Comparison of ENCODE assay signal across 10 mouse cellular contexts in the genomic region with DNA sequence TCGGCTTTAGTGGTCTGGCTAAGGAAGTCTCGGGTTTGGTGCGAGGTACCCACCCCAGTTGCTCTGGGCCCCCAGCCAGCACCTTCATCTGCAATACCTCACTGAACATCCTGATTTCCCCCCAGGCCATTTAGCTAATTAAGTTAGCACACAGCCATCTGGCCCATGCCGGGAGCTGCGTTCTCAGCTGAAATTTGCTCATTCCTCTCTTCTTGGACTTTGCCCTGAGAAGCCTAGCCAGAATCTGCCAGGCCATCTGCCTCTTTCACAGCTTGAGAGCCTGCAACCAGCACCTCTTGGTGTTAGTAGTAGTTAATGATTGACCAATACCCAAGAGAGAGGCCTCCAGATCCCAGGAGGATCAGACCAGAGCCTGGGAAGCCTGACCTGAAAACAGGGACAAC. TPM values are rescaled to one million over a fixed set of nuclear protein-coding genes. Genes with fewer than 3 reads are reported as not detected.
A peak's percentile ranks its signal among the peaks of the same experiment; 100 is the strongest.
DNase-seq lines count a peak whose midpoint lies in the region; ATAC-seq lines count a peak whose summit lies in the region.
"Had no signal": no experiment of that assay in that cellular context is flagged by ENCODE, and none has a peak within 500 bp of the region (broad histone marks: within the 10 kb centered on the region; RNA-seq: fewer than 3 reads in every experiment).

No protein-coding gene starts in this region.

- 52% methylated on average over 5 of the region's 5 CpGs for WGBS in hindbrain, embryonic 13.5 days
- 72% methylated on average over 5 of the region's 5 CpGs for WGBS in hindbrain, embryonic 11.5 days
- 35% methylated on average over 5 of the region's 5 CpGs for WGBS in intestine, embryonic 16.5 days
- 71% methylated on average over 5 of the region's 5 CpGs for WGBS in liver, embryonic 16.5 days (ENCODE audit: insufficient replicate concordance)

- H3K36me3 ChIP-seq in hindbrain, embryonic 13.5 days: peaks cover 99% of the 10 kb centered on the region
- peaks cover 30% of the 10 kb centered on the region for H3K36me3 ChIP-seq in hindbrain, embryonic 11.5 days (ENCODE audit: control insufficient read depth, insufficient read depth, low read length)
- H3K36me3 ChIP-seq in intestine, embryonic 16.5 days (ENCODE audit: control insufficient read depth, insufficient read depth, low read length): peaks cover 26% of the 10 kb centered on the region
- H3K36me3 ChIP-seq in liver, embryonic 16.5 days (ENCODE audit: control insufficient read depth, insufficient read depth): peaks cover 33% of the 10 kb centered on the region

- intact Hi-C loops in left cerebral cortex, postnatal 14 days (cut with DNase I): no loop called here

- peak; percentile 35 for ATAC-seq in hindbrain, embryonic 13.5 days (ENCODE audit: low FRiP score)
- no peak for ATAC-seq in hindbrain, embryonic 11.5 days (ENCODE audit: low FRiP score)
- peak; percentile 94 for ATAC-seq in intestine, embryonic 16.5 days
- peak; percentile 82 for ATAC-seq in liver, embryonic 16.5 days (ENCODE audit: low read depth)
- no peak for ATAC-seq in frontal cortex, adult (ENCODE audit: low TSS enrichment)
- ATAC-seq in inflammation-experienced regulatory T-cells, adult 6 months: no peak

- H3K4me2 ChIP-seq in hindbrain, embryonic 13.5 days: no peak overlapping the region
- H3K4me2 ChIP-seq in hindbrain, embryonic 11.5 days (replicated peaks; ENCODE audit: low read depth, low read length): no peak overlapping the region
- H3K4me2 ChIP-seq in intestine, embryonic 16.5 days (ENCODE audit: low read depth, low read length): no peak overlapping the region
- no peak overlapping the region for H3K4me2 ChIP-seq in liver, embryonic 16.5 days (ENCODE audit: low read depth, low read length)
- H3K4me2 ChIP-seq: lung, embryonic 15.5 days had no signal

- H3K27me3 ChIP-seq in hindbrain, embryonic 13.5 days: no peaks in the 10 kb centered on the region
- H3K27me3 ChIP-seq in hindbrain, embryonic 11.5 days (ENCODE audit: control insufficient read depth, insufficient read depth, low read length): no peaks in the 10 kb centered on the region
- H3K27me3 ChIP-seq in intestine, embryonic 16.5 days (replicated peaks; ENCODE audit: control insufficient read depth, insufficient read depth, low read length): no peaks in the 10 kb centered on the region
- H3K27me3 ChIP-seq in liver, embryonic 16.5 days (ENCODE audit: control insufficient read depth, insufficient read depth, low read depth, low read length): no peaks in the 10 kb centered on the region
- H3K27me3 ChIP-seq: lung, embryonic 15.5 days had no signal

- H3K4me3 ChIP-seq in hindbrain, embryonic 13.5 days: no peak overlapping the region
- H3K4me3 ChIP-seq in hindbrain, embryonic 11.5 days (ENCODE audit: low read depth, low read length): no peak overlapping the region
- H3K4me3 ChIP-seq in intestine, embryonic 16.5 days (ENCODE audit: low read length): no peak overlapping the region
- no peak overlapping the region for H3K4me3 ChIP-seq in liver, embryonic 16.5 days (ENCODE audit: low read depth, low read length)
- H3K4me3 ChIP-seq: lung, embryonic 15.5 days had no signal

- H3K27ac ChIP-seq in hindbrain, embryonic 13.5 days: peak overlapping the region; percentile 44
- H3K27ac ChIP-seq in hindbrain, embryonic 11.5 days (ENCODE audit: low read depth, low read length): no peak overlapping the region
- H3K27ac ChIP-seq in intestine, embryonic 16.5 days (ENCODE audit: low read length): peak overlapping the region; percentile 51
- H3K27ac ChIP-seq in liver, embryonic 16.5 days (ENCODE audit: low read length): no peak overlapping the region
- H3K27ac ChIP-seq: lung, embryonic 15.5 days had no signal

- no peak for DNase-seq in hindbrain, embryonic 11.5 days (ENCODE audit: low spot score)
- peak; percentile 79 for DNase-seq in cerebellum, adult 11 months
- no peak for DNase-seq in left cerebral cortex, postnatal 14 days (ENCODE audit: low spot score in 2 of 2)
- DNase-seq: heart, postnatal 14 days had no signal

- H3K9me3 ChIP-seq in hindbrain, embryonic 13.5 days: no peaks in the 10 kb centered on the region
- H3K9me3 ChIP-seq in hindbrain, embryonic 11.5 days (ENCODE audit: control insufficient read depth, low read length): no peaks in the 10 kb centered on the region
- H3K9me3 ChIP-seq in intestine, embryonic 16.5 days (ENCODE audit: control insufficient read depth, low read length): no peaks in the 10 kb centered on the region
- no peaks in the 10 kb centered on the region for H3K9me3 ChIP-seq in liver, embryonic 16.5 days (replicated peaks; ENCODE audit: control insufficient read depth, low read length)
- H3K9me3 ChIP-seq: lung, embryonic 15.5 days had no signal

- peaks cover 34% of the 10 kb centered on the region for H3K4me1 ChIP-seq in hindbrain, embryonic 13.5 days (replicated peaks)
- no peaks in the 10 kb centered on the region for H3K4me1 ChIP-seq in hindbrain, embryonic 11.5 days (replicated peaks; ENCODE audit: control insufficient read depth, insufficient read depth, low read length)
- H3K4me1 ChIP-seq in intestine, embryonic 16.5 days (ENCODE audit: control insufficient read depth, insufficient read depth, low read length): peaks cover 24% of the 10 kb centered on the region
- peaks cover 4% of the 10 kb centered on the region for H3K4me1 ChIP-seq in liver, embryonic 16.5 days (ENCODE audit: control insufficient read depth, low read depth, low read length)
- H3K4me1 ChIP-seq: lung, embryonic 15.5 days had no signal

- no peak overlapping the region for H3K9ac ChIP-seq in hindbrain, embryonic 13.5 days
- H3K9ac ChIP-seq in hindbrain, embryonic 11.5 days (ENCODE audit: low read depth, low read length): no peak overlapping the region
- H3K9ac ChIP-seq in intestine, embryonic 16.5 days (ENCODE audit: low read depth, low read length): no peak overlapping the region
- no peak overlapping the region for H3K9ac ChIP-seq in liver, embryonic 16.5 days (ENCODE audit: low read depth, low read length)
- H3K9ac ChIP-seq: lung, embryonic 15.5 days had no signal

RNA-seq across cellular contexts. Expression of gene Acly, which starts 9.6 kb away (rescaled TPM):
- 255 and 257 TPM in 2 replicates for polyA plus RNA-seq in hindbrain, embryonic 13.5 days (2015; fragmentation: Nextera tagmentation; extraction: Ambion mirVana)
- 259 and 306 TPM in 2 replicates for polyA plus RNA-seq in hindbrain, embryonic 11.5 days (2014; fragmentation: Nextera tagmentation; extraction: Ambion mirVana)
- 131 and 132 TPM in 2 replicates for polyA plus RNA-seq in intestine, embryonic 16.5 days (2015; fragmentation: Nextera tagmentation; extraction: Ambion mirVana)
- polyA plus RNA-seq in liver, embryonic 16.5 days (2015; fragmentation: Nextera tagmentation; extraction: Ambion mirVana): 114 and 120 TPM in 2 replicates
- 10 to 100 TPM; 72.3 to 78.0 (median 76.2) TPM for polyA plus RNA-seq in inflammation-experienced regulatory T-cells, adult 6 months (2017; shearing (Covaris generic))
- 100 to 1,000 TPM; 116 to 121 TPM for total RNA-seq in left cerebral cortex, postnatal 14 days (2021)

RNA-seq across cellular contexts. Expression of gene Ttc25, which starts 27.2 kb away (rescaled TPM):
- polyA plus RNA-seq in hindbrain, embryonic 13.5 days (2015; fragmentation: Nextera tagmentation; extraction: Ambion mirVana): 2.0 and 2.8 TPM in 2 replicates
- 2.6 and 2.8 TPM in 2 replicates for polyA plus RNA-seq in hindbrain, embryonic 11.5 days (2014; fragmentation: Nextera tagmentation; extraction: Ambion mirVana)
- 0.24 and 0.45 TPM in 2 replicates for polyA plus RNA-seq in intestine, embryonic 16.5 days (2015; fragmentation: Nextera tagmentation; extraction: Ambion mirVana)
- 0.06 and 0.11 TPM in 2 replicates for polyA plus RNA-seq in liver, embryonic 16.5 days (2015; fragmentation: Nextera tagmentation; extraction: Ambion mirVana)
- polyA plus RNA-seq in inflammation-experienced regulatory T-cells, adult 6 months (2017; shearing (Covaris generic)): under 1 TPM in 2 of 3 experiments, not detected in 1; 0.15 to 0.21 TPM
- under 1 TPM; 0.40 to 0.51 TPM for total RNA-seq in left cerebral cortex, postnatal 14 days (2021)

RNA-seq across cellular contexts. Expression of gene Klhl11, which starts 45.6 kb away (rescaled TPM):
- polyA plus RNA-seq in hindbrain, embryonic 13.5 days (2015; fragmentation: Nextera tagmentation; extraction: Ambion mirVana): 11.0 and 12.2 TPM in 2 replicates
- polyA plus RNA-seq in hindbrain, embryonic 11.5 days (2014; fragmentation: Nextera tagmentation; extraction: Ambion mirVana): 13.8 and 14.9 TPM in 2 replicates
- 4.0 TPM in 2 replicates for polyA plus RNA-seq in intestine, embryonic 16.5 days (2015; fragmentation: Nextera tagmentation; extraction: Ambion mirVana)
- 1.7 and 1.9 TPM in 2 replicates for polyA plus RNA-seq in liver, embryonic 16.5 days (2015; fragmentation: Nextera tagmentation; extraction: Ambion mirVana)
- polyA plus RNA-seq in inflammation-experienced regulatory T-cells, adult 6 months (2017; shearing (Covaris generic)): 1 to 10 TPM; 2.2 to 2.4 (median 2.3) TPM
- 10 to 100 TPM; 81.8 to 82.1 TPM for total RNA-seq in left cerebral cortex, postnatal 14 days (2021)

RNA-seq across cellular contexts. Expression of gene Cnp, which starts 56.5 kb away (rescaled TPM):
- polyA plus RNA-seq in hindbrain, embryonic 13.5 days (2015; fragmentation: Nextera tagmentation; extraction: Ambion mirVana): 34.5 and 37.0 TPM in 2 replicates
- polyA plus RNA-seq in hindbrain, embryonic 11.5 days (2014; fragmentation: Nextera tagmentation; extraction: Ambion mirVana): 17.4 and 17.8 TPM in 2 replicates
- 27.7 and 28.4 TPM in 2 replicates for polyA plus RNA-seq in intestine, embryonic 16.5 days (2015; fragmentation: Nextera tagmentation; extraction: Ambion mirVana)
- 13.8 TPM in 2 replicates for polyA plus RNA-seq in liver, embryonic 16.5 days (2015; fragmentation: Nextera tagmentation; extraction: Ambion mirVana)
- 100 to 1,000 TPM; 159 to 192 (median 165) TPM for polyA plus RNA-seq in inflammation-experienced regulatory T-cells, adult 6 months (2017; shearing (Covaris generic))
- total RNA-seq in left cerebral cortex, postnatal 14 days (2021): 100 to 1,000 TPM; 158 to 245 TPM

Comparison
In these comparisons a context has a peak if more than half of its experiments do, and no peak if none do; other contexts are left out.
1. ATAC-seq: peak in hindbrain, embryonic 13.5 days (single experiment), intestine, embryonic 16.5 days (single experiment) and liver, embryonic 16.5 days (single experiment); none in hindbrain, embryonic 11.5 days (single experiment), frontal cortex, adult (single experiment) and inflammation-experienced regulatory T-cells, adult 6 months (single experiment).
2. H3K27ac ChIP-seq: peak in hindbrain, embryonic 13.5 days (single experiment) and intestine, embryonic 16.5 days (single experiment); none in hindbrain, embryonic 11.5 days (single experiment) and liver, embryonic 16.5 days (single experiment).